Mouse (Mus musculus): ENCODE results near the gene Slc8a3.

Slc8a3 gene

DNA sequence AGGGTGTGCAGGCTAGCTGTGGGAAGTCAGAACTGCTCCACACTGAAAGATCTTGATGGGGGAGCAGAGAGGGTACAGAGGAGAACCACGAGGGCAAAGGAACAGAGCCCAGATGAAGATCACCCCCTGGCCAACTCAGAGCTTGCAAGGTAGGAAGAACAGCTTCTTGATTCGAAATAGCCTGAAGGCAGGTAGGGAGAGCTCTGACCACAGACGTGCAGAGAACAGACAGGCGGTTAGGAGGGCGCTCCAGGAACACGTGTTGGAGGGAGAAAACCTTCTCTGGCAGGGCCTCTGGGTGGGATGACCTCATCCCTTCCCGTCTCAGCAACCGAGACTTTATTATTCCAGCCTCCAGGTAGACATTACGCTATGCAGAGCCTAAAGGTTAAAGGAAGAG is 157.7 kb downstream of the Slc8a3 start:
- no peak for DNase-seq

DNA sequence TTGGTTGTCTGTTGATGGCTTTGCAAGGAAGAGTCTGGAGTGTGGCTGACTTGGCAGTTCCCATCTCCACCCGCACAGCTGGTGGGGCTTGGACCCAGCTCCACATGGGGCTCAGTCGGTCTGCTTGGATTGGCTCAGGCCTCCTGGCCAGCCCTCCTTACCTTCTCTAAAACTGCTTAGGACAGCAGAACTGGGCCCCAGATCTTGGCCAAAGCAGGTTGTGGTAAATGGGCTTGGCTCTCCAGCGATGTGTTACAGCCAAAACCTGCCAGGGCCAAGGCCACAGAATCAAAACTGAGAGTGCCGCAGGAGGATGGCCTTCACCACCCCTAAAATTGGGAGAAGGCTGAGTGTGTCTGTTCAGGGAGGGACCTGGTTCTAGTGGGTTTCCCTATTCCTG is 159.1 kb downstream of the Slc8a3 start:
- DNase-seq, result no peak

DNA sequence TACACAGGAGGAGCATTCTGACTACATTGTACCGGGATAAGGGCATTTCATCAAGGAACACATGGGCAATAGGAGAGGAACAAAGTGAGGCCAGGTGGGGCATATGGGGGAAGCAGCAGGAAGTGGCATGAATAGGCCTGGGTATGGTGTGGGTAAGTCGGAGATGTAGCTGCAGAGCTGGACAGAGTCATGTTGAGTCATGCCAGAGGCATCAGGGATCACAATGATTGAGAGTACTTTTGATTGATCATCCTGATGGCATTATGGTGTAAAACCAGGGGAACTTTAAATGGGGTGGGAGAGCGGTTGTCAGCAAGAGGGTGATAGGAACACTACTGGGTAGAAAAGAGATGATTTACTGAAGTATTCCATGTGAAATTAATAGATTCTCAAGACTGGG is 160.0 kb downstream of the Slc8a3 start:
- DNase-seq, result no peak

DNA sequence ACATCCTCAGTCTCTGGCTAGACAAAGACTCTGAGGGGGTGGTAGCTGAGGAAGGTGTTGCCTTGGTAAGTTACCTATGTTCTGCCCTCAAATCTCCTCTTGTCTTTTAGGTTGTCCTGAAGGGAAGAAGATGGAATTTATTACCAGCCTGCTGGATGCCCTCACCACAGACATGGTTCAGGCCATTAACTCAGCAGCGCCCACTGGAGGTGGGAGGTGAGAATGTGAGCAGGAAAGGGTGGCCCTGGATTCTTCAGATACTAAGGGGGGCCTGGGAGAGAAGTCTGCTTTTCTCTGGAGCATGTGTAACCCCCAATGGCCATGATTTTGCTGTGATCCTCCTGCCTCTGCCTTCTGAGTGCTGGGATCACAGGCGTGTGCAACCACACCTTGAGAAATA is 162.9 kb downstream of the Slc8a3 start:
- no peak for DNase-seq

DNA sequence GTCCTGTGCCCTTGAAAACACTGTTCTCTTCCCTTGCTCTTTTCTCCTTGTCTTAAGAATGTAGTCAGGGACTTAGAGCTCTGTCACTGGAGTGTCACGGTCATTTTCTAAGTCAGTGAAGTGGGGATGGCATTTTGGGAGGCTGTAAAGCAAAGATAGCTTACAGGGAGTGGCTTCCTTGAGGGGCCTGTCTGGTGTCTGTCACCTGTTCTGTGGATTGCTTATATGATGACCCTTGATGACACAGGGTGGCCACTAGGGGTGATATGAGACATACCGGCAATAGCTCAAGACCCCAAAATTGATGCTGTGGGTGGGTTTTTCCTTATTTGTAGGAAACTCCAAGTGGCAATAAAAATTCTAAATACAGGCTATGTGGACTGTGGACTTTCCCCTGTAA is 164.5 kb downstream of the Slc8a3 start:
- DNase-seq, result no peak

DNA sequence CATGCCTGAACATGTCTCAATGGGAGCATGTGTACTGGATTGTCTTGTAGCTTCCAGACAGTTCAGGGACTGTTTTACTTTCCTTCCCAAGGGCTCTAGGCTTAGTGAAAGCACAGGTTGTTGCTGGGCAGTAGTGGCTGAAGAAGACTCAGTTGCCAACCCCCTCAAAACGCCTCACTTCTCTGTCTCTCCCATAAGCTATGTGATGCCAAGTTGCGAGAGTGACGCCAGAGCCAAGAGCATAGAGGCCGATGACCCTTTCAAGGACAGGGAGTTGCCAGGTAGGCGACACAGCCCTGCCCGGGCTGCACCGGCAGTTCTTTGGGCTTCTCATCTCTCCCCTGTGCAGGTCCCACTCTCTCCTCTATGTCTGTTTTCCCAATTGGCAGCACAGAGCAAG is 164.9 kb downstream of the Slc8a3 start:
- no peak for DNase-seq

DNA sequence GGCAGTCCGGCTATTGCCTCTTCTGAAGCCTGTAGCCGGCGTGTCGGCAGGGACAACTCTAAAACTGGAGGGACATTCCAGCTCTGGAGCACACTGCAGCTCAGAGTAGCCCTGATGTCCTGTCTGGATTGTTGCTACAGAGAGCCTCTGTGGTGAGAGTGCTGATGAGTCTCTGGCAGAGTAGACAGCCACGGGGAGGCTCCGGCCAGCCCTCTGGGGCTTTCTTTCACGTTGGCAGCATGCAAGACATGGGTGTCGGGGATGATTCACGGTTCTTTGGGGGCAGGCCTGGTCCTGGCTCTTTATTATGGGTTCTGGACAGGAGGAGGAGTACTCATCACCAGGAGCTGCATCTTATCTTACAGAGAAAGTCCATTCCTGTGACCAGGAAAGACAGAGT is 165.8 kb downstream of the Slc8a3 start:
- DNase-seq, result no peak

DNA sequence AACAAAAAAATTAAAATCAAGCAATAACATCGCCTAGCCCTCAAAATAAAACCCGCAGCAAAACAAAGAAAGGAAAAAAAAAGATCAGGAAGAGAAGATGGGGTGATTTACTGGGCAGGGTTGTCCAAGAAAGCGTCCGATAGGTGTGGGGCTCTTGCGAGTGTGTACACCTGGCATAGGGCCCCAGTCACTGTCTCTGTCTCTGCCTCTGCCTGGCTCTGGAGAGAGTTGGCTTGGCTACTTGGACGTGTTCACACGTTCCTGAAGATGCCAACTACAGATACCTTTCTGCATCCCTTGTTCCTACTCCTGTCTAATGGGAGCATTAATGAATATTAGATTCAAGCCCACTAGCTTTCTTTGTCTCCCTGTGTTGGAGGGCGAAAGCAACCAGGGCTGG is 166.4 kb downstream of the Slc8a3 start:
- DNase-seq, result no peak

DNA sequence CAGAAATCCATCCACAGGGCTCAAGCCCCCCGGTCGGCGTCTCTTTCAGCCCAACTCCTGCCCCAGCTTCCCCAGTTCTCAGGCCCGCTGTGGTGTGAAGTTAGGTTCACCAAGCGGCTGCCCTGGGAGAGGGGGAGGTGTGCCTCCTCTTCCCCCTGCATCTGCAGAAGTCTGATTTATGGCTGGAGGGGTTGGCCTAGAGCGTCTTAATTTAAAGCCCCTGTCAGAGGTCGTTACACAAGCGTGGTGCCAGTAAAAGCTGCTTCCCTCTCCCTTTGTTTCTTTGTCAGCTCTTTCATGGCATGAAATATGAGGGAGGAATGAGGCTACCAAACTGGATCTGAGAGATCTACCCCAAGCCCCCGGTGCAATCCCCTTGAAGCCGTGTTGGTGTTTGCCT is 166.9 kb downstream of the Slc8a3 start:
- no peak for DNase-seq

DNA sequence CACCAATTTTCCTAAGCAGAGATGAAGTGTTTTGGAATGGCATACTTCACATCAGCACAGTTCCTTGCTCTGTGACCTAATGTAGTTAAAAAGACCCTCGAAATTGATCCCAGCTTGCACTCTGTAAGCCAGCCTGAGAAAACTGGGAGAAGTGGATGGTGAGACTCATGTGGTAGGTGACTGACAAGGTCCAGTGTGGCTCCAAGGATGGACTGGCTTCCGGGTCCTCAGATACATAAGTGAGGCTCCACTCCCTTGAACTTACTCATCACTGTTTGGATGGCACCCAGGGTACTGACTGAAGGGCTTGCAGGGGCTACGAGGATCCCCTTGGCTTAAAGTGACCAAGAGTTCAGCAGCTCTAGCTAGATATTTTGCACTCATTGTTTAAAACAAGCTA is 169.4 kb downstream of the Slc8a3 start:
- DNase-seq, result no peak

DNA sequence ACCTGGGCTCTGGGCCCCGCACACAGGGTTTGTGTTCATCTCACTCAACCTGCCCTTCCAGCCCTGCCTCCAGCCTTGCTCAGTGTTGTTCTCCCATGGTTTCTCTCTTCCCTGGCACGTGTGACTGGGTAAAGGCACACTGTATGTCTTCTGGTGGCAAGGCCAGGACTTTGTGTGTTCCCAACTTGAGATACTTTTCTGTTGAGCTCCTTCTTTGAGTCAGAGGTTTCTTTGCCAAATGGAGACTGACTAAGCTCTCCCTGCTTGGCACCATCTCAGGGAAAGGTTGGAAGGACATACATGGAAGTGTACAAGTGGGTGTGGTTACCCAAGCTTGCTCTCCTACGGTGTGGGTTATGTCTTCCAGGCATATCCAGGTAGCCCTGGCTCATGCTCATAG is 169.8 kb downstream of the Slc8a3 start:
- no peak for DNase-seq

DNA sequence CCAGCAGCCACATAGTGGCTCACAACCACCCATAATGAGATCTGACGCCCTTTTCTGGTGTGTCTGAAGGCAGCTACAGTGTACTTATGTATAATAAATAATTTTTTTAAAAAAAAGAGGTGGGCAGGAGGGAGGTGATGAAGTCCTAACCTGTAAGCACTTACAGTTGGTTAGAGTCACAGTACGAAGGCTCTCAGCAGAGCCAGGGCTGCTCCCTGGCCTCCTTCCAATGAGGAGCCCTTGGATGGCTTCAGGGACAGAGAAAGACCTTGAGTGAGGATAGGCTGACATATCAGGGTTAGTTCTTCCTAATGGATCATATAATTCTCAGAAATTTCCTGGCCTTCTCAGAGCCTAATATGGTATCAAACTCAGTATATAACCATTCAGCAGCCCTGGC is 171.7 kb downstream of the Slc8a3 start:
- no peak for DNase-seq

DNA sequence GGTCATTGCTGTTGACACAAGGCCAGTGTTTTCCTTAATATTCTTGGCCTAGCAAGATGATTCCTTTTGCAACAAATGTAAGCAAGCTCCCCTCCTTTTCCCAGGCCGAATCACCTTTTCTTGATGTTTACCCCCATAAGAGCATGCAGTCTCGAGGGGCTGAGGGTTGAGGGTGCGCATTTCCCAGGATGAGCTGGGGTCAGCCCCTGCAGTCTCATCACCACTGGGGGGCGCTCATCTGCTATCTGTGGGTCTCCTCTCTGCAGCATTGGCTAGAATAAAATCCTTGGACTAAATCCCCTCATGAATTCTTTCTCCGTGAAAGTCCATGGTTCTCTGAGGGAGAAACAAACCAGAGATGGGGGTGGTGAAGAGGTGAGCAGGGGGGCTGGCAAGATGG is 172.1 kb downstream of the Slc8a3 start:
- no peak for DNase-seq

DNA sequence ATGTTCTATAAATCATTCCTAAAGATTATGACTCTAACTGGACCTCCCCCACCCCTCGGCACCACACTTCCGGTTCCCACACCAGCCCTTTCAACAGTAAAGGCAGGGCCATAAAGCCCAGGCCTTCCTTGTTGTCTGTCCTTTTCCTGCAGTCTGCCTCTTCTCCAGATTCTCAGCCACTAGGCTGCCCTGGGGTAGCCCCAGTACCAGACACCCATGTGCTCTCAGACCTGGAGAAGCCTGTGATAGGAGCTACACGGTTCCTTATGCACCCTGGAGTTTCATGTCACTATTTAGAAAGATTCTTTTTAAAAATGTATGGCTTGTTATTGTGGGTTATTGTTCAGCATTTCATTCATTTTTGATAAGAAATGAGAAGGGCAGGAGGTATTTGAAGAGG is 172.6 kb downstream of the Slc8a3 start:
- no peak for DNase-seq

DNA sequence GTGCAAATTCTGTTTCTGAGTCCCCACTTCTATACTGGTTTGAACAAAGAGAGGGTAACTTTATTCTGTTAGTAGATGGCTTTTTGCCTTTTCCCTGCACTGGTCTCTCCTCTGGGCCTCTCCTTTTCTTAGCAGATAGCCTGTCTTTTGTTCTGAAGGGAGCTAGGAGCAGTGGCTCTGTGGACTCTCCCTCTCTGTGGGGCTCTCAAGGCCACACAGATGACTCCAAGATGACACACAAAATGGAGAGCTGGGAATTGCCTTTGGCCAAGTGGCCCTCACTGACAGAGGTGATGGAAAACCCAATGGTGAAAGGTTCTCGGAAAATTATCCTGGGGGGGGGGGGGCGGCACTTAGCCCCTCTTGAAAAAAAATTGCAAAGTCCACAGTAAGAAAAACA is 173.0 kb downstream of the Slc8a3 start:
- no peak for DNase-seq

DNA sequence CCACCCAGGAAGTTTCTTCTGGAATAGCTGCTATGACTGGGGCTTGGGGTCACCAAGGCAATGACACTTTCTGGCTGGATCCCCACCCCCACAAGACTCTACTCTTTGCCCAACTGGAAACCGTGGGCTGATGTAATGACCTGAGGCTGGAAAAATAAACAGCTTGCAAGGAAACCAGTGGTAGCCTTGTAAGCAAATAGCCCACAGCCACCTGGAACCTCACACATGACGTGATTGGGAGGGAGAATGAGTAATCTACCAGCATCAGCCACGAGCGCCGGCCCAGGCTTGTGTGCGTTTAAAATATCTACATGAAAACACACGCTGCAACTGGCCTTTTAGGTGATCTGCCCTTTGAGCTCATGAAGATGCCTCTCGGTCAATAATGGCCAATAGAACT is 176.1 kb downstream of the Slc8a3 start:
- no peak for DNase-seq

DNA sequence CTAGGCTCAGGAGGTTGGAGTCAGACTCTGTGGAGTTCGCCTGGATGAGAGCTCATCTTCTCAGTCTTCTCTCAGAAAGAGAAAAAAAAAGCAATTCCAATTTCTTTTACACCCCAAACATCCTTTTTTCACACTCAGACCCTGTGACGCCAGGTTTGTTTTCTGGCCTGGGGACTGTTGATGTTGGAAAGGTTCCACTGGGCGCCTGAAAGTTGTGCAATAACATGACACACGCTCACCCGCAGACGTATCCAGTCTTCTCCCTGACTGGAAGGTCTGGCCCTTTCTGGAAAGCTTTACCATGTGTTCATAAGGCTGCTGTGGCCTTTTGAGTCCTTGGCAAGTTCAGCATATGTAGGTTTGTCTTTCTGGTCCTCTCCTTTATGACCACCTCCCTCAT is 177.3 kb downstream of the Slc8a3 start:
- DNase-seq, result peak; percentile 7 to 21

DNA sequence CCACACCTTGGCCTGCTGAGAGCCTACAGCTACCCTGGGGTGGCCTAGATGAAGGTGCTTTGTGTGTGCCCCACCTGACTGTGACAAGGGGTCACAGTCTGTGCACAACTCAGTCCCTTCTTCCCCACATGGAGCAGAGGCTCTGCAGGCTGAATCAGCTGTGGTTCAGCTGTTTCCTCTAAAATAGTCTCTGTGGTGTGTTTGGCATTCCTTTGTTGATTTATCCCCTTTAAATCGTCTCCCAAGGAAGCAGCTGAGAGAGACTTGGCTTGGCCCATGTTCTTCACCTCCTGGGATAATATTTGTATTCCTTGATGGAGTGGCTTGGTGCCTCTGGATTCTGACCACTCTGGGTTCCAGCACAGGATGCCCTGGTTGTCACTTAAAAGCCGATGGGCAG is 180.9 kb downstream of the Slc8a3 start:
- DNase-seq, result no peak

DNA sequence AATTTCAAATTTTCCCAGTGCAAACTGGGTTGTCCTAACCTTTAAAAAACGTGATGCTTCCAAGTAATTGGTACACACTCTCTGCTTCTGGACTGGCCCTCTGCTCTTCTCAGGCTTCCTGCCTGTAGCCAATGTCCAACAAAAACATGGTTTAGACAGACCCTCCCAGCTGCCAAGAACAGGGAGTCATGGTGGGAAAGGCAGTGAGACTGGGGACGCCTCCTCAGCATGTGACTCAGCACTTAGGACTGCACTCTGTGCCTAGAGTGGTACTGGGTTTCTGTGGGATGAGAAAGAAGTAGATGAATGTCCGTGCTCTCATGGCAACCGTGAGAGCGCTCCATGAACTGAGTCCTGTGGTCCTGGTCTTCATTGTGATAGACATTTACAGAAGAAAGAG is 182.1 kb downstream of the Slc8a3 start:
- peak in 1 of 2 experiments; percentile 7 for DNase-seq

DNA sequence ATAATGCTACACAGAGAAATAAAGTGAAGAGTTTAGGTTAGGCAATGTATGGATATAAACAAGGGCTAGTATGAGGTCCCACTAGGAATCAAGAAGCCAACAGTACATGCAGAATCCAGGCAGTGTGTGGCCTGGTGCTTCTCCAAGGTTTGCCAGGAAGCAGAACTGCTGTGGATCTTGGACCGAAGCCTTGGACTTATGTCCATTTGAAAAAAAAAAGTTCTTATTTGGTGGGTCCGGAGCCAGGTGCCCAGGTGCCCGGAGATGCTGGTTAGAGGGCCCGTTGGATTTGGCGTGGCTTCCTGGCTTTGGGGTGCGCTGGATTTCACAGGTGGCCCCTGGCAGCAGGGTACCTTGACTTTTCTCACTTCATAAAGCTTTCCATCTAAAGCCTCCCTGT is 185.0 kb downstream of the Slc8a3 start:
- DNase-seq, result no peak
